Mouse (Mus musculus) heart, embryonic 14.5 days (tissue): ENCODE measurements around the gene Shprh. TPM values are rescaled to one million over a fixed set of nuclear protein-coding genes. Genes with fewer than 3 reads are reported as not detected.

Source experiments
- polyA plus RNA-seq: library from polyadenylated mRNA; unstranded; fragments of >200 nt; fragmentation: Nextera tagmentation; extraction: Ambion mirVana; gene quantifications from 2 replicates; pipeline ENCODE4 v1.2.1, GENCODE M21; 2014

Gene Shprh
- polyA plus RNA-seq, 1 experiment from 2014 or later: 13.9 TPM

Other genes starting within 250 kb of the Shprh start
- gene Grm1, start 67.1 kb upstream of the Shprh start, polyA plus RNA-seq: 0.04 TPM in 1 of 2 replicates, not detected in the other
- 33.5 and 36.8 TPM in 2 replicates for gene Fbxo30, start 131.9 kb downstream of the Shprh start, polyA plus RNA-seq
- gene Epm2a, start 194.0 kb downstream of the Shprh start, polyA plus RNA-seq: 0.65 and 1.3 TPM in 2 replicates